Mouse (Mus musculus) ovary, adult 18-20 months (tissue): ENCODE results near the gene Wnt9a.

Experiments
- DNase-seq: peaks from one replicate; pipeline ENCODE4 v3.0.0; 2022; ENCODE audit warnings: low spot score, mixed read lengths

The Wnt9a gene

GRCm38 (mm10) chr11:59302700-59303569 is 3.8 kb upstream of the Wnt9a start:
- peak; percentile 71 for DNase-seq

GRCm38 (mm10) chr11:59305008-59305820 is 1.5 kb upstream of the Wnt9a start:
- DNase-seq = no peak

GRCm38 (mm10) chr11:59305821-59306215 is 910 bp upstream of the Wnt9a start:
- no peak for DNase-seq

- DNase-seq = peak; percentile 62
Measured at GRCm38 (mm10) chr11:59307422-59308163, 865 bp downstream of the Wnt9a start.

DNA sequence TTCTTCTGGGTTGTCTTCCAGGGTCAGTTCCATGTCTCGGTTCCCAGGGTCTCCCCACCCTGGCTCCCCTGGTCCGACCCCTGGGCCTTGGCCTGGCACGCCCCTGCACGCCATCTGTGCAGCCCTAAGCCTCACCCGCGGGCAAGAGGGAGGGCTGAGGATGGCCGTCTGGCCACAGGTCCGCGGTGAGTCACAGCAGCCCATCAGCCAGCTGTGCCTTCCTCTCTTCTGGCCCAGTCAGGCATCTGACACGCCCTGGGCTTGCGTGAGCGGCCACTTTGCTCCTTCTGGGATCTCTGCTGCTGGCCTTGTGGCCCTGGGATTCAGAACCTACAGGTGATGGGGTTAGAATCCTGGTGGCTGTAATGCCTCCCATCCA is 1.4 kb downstream of the Wnt9a start:
- no peak for DNase-seq

DNA sequence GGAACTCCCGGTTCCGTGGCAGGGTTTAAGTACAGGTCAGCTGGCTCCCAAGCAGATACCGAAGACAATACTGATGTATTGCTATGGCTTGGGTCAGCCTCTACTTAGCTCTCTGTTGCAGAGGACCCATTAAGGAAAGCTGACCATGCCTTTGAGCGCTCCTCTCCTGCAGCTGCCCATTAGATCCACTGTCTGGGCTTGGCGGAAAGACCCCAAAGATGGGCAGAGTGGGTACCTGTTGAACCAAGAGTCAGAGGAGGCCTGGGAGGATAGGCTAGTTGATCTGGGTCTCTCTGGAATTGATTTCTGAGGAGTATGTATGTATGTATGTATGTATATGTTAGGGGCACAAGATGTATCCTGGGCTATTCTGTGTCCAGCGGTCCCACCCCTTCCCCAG is 1.9 kb downstream of the Wnt9a start:
- DNase-seq = no peak

GRCm38 (mm10) chr11:59309106-59309805 is 2.5 kb downstream of the Wnt9a start:
- no peak for DNase-seq

GRCm38 (mm10) chr11:59309976-59310375 is 3.2 kb downstream of the Wnt9a start:
- DNase-seq = no peak

- DNase-seq = no peak
Measured at GRCm38 (mm10) chr11:59312060-59312459, 5.3 kb downstream of the Wnt9a start.

GRCm38 (mm10) chr11:59312501-59312900 is 5.8 kb downstream of the Wnt9a start:
- DNase-seq = no peak

DNA sequence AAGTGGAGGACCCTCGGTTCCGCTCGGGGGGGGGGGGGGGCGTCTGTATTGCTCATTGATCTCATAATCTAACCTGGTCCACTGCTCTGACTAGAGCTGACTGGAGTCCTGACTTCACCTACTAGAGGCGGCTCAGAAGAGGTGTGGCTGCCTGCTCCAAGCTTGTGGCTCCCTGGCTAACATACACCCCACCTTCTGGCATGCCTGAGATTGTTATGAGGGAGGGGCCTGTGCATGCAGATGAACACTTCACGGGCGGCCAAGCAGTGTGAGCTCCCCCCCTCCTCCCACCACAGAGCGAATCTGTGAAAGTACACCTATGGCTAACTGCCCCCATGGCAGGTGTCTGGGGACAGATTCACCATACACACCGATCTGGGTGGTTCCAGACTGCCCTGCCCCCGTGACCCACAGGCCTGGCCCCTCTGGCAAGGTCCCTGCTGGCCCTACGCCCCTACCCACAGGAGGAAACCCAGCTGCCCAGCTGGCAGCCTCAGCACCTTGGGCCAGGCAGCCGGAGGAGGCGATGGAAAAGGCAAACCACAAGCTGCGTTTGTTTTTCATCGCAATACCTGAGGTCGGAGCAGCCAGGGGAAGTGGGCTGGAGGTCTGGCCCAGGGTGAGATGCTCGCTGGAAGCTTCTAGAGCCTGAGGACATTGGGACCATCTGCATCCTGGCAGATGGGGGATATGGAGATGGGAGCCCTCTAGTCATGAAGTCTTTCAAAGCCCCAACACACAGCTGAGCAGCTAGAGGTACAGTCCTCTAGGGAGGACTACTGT is 6.5 kb downstream of the Wnt9a start:
- DNase-seq = no peak

DNA sequence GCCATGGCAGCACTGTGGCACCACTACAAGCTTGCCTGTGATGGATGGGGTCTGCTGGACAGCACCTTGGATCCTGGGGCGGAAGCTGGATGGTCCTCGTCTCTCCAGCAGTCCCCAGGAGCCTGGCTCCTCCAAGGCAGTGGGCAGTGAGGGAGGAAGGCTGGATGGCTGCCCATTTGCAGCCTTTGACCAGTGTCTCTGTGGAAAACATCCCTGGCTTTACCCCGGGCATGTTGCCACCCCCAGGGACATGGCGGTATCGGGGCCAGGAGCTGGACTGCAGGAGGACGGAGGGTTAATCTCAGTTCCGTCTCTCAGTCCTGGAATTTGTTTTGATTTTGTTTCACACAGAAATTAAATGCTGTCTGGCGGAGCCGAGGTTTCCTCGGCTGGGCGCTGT is 7.2 kb downstream of the Wnt9a start:
- no peak for DNase-seq

GRCm38 (mm10) chr11:59316517-59316916 is 9.8 kb downstream of the Wnt9a start:
- DNase-seq = no peak

DNA sequence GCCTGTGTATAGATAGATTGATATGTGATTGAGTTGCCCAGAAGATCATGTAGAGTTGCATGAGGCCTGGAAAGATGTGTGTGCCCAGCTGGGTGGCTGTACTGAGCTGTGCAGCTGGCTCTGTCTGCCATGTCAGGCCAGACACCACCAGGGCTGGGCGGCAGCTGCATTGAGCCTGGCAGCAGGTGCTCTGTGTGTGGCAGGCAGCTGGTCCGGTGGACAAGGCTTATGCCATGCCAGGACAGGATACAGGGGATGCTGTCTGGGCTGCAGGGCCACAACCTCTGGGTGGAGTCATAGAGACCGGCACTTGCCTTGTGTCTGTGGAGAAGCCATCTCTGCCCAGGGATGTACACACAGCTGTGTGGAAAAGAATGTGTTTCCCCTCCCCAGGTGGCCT is 16.3 kb downstream of the Wnt9a start:
- DNase-seq = no peak

- no peak for DNase-seq
Measured at GRCm38 (mm10) chr11:59324777-59325176, 18.0 kb downstream of the Wnt9a start.

DNA sequence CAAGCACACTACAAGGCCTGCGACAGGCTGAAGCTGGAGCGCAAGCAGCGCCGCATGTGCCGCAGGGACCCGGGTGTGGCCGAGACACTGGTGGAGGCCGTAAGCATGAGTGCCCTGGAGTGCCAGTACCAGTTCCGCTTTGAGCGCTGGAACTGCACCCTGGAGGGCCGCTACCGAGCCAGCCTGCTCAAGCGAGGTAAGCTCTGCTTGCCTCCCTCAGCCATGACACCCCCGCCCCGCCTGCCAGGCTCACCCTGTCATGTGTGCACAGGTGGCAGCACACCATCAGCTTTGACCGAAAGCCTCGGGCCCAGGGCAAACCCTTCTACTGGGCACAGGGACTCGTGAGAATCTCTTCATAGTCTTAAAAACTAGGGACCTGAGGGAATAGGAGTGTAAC is 20.9 kb downstream of the Wnt9a start:
- no peak for DNase-seq

DNA sequence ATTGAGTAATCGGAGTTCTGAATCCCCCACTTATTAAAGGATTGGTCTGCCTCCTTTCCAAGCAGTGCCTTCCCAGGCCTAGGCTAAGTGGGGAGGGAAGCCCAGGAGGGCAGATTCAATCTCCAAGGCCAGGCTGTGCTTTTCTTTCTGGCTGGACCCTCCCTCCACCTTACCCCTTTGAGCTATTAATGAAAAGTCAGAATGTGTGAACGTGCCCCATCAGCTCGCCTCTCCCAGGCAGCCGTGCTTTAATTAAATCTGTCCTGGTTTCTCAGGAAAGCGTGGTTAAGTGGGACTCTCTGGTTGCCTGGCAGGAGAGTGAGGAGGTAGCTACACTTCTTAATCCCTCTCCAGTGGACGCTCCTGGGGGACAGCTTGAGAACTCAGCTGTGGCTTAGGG is 22.9 kb downstream of the Wnt9a start:
- no peak for DNase-seq

DNA sequence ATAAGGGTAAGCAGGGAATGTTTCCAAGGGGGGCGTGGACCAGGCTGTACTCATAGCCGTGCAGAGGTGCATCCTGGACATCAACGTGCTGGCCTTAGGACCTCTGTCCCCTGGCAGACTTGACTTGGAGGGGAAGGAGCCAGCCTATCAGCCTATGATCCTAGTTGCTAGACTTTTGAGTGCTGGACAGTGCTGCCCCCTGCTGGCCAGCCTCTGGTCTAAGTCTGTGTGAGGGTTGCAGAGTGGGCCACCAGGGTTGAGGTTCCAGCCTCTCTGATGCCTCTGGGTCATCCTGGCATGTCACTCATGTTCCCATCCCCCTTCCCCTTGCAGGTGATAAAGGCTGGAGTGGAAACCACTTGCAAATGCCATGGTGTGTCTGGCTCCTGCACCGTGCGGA is 23.8 kb downstream of the Wnt9a start:
- no peak for DNase-seq

DNA sequence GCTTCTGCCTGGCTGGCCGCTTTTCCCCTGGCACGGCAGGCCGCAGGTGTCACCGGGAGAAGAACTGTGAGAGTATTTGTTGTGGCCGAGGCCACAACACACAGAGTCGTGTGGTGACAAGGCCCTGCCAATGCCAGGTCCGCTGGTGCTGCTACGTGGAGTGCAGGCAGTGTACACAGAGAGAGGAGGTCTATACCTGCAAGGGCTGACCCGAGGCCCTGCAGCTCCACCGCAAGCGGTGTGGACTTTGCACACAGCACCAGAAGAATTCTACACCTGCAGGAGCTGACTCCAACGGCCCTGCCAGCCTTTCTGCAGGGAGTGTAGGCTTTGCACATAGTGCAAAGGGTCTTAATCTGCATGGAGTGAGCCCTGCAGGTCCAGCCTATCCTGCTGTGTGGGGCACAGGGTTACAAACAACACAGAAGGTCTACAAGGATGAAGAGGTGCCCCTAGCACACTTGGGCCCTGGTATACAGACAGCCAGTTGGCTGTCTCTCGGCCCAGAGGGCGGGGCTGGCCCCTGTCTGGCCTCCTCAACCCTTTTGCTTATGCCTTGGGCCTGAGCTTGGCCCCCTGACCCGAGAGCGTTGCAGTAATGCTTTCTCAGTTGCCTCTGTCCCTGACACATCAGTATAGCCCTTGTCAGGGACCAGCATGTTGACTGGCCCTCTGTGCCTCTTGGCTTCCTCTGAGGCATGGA is 24.6 kb downstream of the Wnt9a start:
- no peak for DNase-seq

GRCm38 (mm10) chr11:59332938-59333337 is 26.2 kb downstream of the Wnt9a start:
- no peak for DNase-seq

DNA sequence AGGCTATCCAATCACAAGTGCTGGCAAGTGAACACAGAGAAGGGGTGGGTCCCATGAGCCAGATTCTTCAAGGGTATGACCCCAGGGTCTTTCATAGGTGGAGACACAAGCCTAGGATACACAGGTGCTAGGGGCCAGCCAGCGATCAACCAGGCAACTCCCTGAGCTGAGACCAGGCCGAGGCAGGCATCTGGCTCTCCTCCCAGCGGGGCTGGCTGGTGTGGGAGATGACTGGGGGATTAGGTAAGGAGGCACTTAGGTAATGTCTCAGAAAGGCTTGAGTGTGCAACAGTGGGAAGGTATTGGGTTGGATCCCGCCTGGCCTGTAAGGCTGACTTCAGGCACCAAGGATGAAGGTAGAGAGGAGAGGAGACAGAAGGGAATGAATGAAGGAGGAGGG is 28.4 kb downstream of the Wnt9a start:
- no peak for DNase-seq
